Mouse (Mus musculus) stomach, embryonic 14.5 days (tissue): ENCODE measurements around the gene Timp3. TPM values are rescaled to one million over a fixed set of nuclear protein-coding genes. Genes with fewer than 3 reads are reported as not detected.

Experiments
- ATAC-seq: fragments of 200-750 bp; cut with Nextera tagmentation; 2 replicates; pipeline ENCODE4 v1.8.0; 2017; ENCODE audit warnings: low read depth, moderate TSS enrichment; ENCODE audit not compliant: insufficient number of reproducible peaks, insufficient read depth, low FRiP score
- H3K27ac ChIP-seq: fragments of 300-500 bp; sonication (generic); 2 replicates; pipeline ENCODE4 v1.5.1; 2014; ENCODE audit warnings: mild to moderate bottlenecking, low read length, moderate library complexity, mixed read lengths
- H3K27me3 ChIP-seq: fragments of 300-500 bp; sonication (generic); 2 replicates; pipeline ENCODE4 v1.6.1; 2014; ENCODE audit warnings: low read length, control low read depth, mixed read lengths; ENCODE audit not compliant: control insufficient read depth, insufficient read depth
- H3K36me3 ChIP-seq: fragments of 300-500 bp; sonication (generic); 2 replicates; pipeline ENCODE4 v1.6.1; 2014; ENCODE audit warnings: mild to moderate bottlenecking, control low read depth, low read length, moderate library complexity, mixed read lengths; ENCODE audit not compliant: control insufficient read depth, insufficient read depth
- H3K4me1 ChIP-seq: fragments of 300-500 bp; sonication (generic); 2 replicates; pipeline ENCODE4 v1.6.1; 2014; ENCODE audit warnings: low read length, control low read depth, mixed read lengths; ENCODE audit not compliant: control insufficient read depth, insufficient read depth
- H3K4me2 ChIP-seq: fragments of 300-500 bp; sonication (generic); replicated peaks from 2 replicates; pipeline ENCODE4 v1.6.1; 2014; ENCODE audit warnings: low read depth, low read length, control low read depth
- H3K4me3 ChIP-seq: fragments of 300-500 bp; sonication (generic); 2 replicates; pipeline ENCODE4 v1.5.1; 2014; ENCODE audit warnings: low read depth, low read length, control low read depth
- H3K9ac ChIP-seq: fragments of 300-500 bp; sonication (generic); replicated peaks from 2 replicates; pipeline ENCODE4 v1.6.1; 2014; ENCODE audit warnings: low read depth, mild to moderate bottlenecking, control low read depth, low read length, moderate library complexity, mixed read lengths
- H3K9me3 ChIP-seq: fragments of 300-500 bp; sonication (generic); 2 replicates; pipeline ENCODE4 v1.6.1; 2016; ENCODE audit warnings: low read depth, low read length, control low read depth; ENCODE audit not compliant: control insufficient read depth
- WGBS: fragments of 180-500 bp; shearing (Covaris S2); extraction: QIAGEN DNeasy Blood & Tissue Kit; methylation state at CpG from one replicate; pipeline ENCODE4 v1.1.7; 2014; 5-methylcytosine and 5-hydroxymethylcytosine counted together
- polyA plus RNA-seq: library from polyadenylated mRNA; unstranded; fragments of >200 nt; fragmentation: Nextera tagmentation; extraction: Ambion mirVana; gene quantifications from 2 replicates; pipeline ENCODE4 v1.2.1, GENCODE M21; 2014

Gene Timp3
- polyA plus RNA-seq, 1 experiment from 2014 or later, result 88.0 TPM

GRCm38 (mm10) chr10:86301117-86301490 lies 932 bp downstream of the Timp3 start:
- H3K9ac ChIP-seq, result peak overlapping the region; percentile 84
- H3K27me3 ChIP-seq, result no peaks in the 10 kb centered on the region
- H3K36me3 ChIP-seq, result peaks cover 4% of the 10 kb centered on the region
- ATAC-seq, result no peak
- no peaks in the 10 kb centered on the region for H3K9me3 ChIP-seq
- peak overlapping the region; percentile 86 for H3K4me2 ChIP-seq
- H3K27ac ChIP-seq, result peak overlapping the region; percentile 41
- WGBS, result 1% methylated on average over 10 of the region's 10 CpGs
- H3K4me1 ChIP-seq, result peaks cover 15% of the 10 kb centered on the region; the same call in 1 of the 2 replicates
- peak overlapping the region; percentile 71 for H3K4me3 ChIP-seq

DNA sequence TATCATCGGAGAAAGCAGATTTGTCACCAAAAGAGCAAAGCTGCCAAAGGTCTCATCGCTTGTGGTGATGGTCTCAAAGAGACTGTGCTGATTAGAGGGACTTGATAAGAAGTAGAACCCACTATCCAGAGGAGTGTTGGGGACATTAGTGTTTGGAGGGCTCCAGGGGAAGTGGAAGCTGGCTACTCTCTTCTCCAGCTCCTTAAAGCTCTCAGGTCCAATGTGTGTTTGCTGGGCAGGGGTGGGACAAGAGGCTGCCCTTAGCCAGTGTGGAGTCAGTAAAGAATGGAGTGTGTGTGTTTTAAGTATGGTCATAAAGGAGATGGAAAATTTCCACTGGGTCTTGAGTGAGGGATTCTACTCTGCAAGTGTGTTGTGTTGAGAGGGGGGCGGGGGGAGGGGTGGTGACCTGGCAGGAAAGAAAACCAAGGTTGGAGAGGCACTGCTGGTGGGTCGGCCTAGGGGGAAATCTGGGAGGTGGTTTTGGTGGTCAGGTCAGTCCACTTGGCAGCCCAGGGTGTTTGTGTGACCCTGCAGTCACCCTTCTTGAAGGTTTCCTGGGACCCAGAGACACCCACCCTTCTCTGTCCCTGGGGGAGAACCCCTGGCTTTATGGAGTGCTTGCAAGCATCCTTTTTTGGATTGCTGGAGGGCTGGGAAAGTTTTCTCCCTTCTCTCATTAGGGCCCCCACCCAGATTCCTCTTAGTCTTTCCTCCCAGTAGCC lies 1.6 kb downstream of the Timp3 start:
- no peaks in the 10 kb centered on the region for H3K27me3 ChIP-seq
- H3K9ac ChIP-seq, result peak overlapping the region; percentile 84; the same call in 1 of the 2 replicates
- H3K9me3 ChIP-seq, result no peaks in the 10 kb centered on the region
- peaks cover 15% of the 10 kb centered on the region; the same call in 1 of the 2 replicates for H3K4me1 ChIP-seq
- H3K4me2 ChIP-seq, result peak overlapping the region; percentile 86
- ATAC-seq, result no peak
- WGBS, result 26% methylated on average over 4 of the region's 4 CpGs
- H3K36me3 ChIP-seq, result peaks cover 7% of the 10 kb centered on the region
- peak overlapping the region; percentile 63 for H3K27ac ChIP-seq
- peak overlapping the region; percentile 71 for H3K4me3 ChIP-seq

DNA sequence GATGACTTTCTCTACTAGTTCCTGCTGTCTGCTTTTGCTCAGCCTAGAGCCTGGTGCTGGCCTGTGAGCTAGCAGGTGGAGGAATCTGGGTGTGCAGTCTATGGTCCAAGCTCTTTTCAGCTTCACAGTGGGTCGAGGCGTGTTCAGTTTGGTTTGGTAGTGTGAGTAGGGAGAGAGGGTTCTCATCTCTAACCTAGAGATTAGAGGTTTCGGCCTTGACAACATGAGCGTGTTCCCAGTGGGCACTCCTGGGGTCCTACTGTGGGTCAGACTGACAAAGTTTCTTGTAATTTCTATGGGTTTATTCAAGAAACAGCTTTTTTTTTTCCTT lies 2.1 kb downstream of the Timp3 start:
- peak overlapping the region; percentile 86 for H3K4me2 ChIP-seq
- H3K4me3 ChIP-seq, result peak overlapping the region; percentile 71
- peak overlapping the region; percentile 63; the same call in 1 of the 2 replicates for H3K27ac ChIP-seq
- 62% methylated on average over 4 of the region's 4 CpGs for WGBS
- no peaks in the 10 kb centered on the region for H3K9me3 ChIP-seq
- peaks cover 7% of the 10 kb centered on the region for H3K36me3 ChIP-seq
- peaks cover 15% of the 10 kb centered on the region; the same call in 1 of the 2 replicates for H3K4me1 ChIP-seq
- no peak for ATAC-seq
- peak overlapping the region; percentile 84; the same call in 1 of the 2 replicates for H3K9ac ChIP-seq
- no peaks in the 10 kb centered on the region for H3K27me3 ChIP-seq

DNA sequence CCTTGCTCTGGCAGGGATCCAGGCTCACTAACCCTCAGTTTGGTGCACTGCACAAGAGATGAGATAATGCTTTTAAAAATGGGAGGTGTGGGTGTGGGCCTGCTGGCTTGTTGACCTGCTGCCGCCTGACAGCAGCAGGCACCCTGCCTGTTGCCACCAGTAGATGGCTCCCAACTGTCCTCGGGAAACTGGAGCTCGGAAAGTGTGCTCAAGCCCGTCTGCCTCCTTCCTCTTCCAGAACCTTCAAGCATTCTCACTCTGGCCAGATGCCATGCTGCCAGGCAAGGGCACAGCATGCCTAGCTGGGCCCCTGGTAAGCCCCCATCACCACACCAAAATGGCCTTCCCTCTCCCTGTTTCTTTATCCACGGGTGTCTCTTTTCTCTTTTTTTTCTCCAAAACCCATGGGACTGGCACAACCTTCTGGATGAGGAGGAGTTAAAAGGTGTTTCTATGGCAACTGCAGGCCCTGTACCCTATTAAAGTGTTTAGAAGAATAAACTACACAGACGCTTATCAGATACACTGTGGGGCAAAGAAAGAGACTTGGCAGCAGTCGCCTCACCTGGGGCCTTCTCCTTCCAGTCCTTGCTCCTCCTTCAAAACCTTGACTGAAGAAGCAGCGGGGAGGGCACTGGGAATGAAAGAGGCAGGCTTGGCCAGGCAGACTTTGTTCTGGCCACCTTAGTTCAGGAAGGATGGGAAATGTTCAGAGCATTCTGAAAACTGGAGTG lies 2.8 kb downstream of the Timp3 start:
- Histone ChIP-seq H3K27me3 (no peaks in the 10 kb centered on the region), H3K4me1 (peaks cover 15% of the 10 kb centered on the region; the same call in 1 of the 2 replicates), H3K4me3 (peak overlapping the region; percentile 71), H3K27ac (no peak overlapping the region; the same call in 1 of the 2 replicates), H3K4me2 (peak overlapping the region; percentile 86), H3K36me3 (peaks cover 7% of the 10 kb centered on the region), H3K9me3 (no peaks in the 10 kb centered on the region), H3K9ac (no peak overlapping the region)
- WGBS, result 15% methylated on average over 8 of the region's 8 CpGs
- ATAC-seq, result no peak; the same call in 1 of the 2 replicates

DNA sequence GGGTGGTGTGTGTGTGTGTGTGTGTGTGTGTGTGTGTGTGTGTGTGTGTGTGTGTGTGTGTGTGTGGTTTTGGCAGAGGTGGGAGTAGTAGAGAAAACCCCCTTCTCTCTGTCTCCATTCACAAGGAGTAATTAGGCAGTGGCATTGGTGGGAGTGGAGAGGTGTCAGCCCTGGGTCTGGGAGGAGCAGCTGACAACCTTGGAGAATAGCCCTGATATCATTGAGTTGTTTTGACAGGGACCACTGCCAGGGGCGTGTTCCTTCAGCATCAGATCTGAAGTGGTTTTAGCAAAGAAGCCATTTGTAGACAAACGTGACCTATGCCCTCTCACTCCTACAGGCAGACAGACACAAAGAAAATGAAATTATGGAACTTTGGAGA lies 3.3 kb downstream of the Timp3 start:
- peaks cover 15% of the 10 kb centered on the region; the same call in 1 of the 2 replicates for H3K4me1 ChIP-seq
- no peak for ATAC-seq
- peak overlapping the region; percentile 86 for H3K4me2 ChIP-seq
- no peaks in the 10 kb centered on the region for H3K9me3 ChIP-seq
- H3K9ac ChIP-seq, result no peak overlapping the region
- peak overlapping the region; percentile 71; the same call in 1 of the 2 replicates for H3K4me3 ChIP-seq
- H3K27ac ChIP-seq, result no peak overlapping the region
- 64% methylated on average over 2 of the region's 2 CpGs for WGBS
- H3K27me3 ChIP-seq, result no peaks in the 10 kb centered on the region
- H3K36me3 ChIP-seq, result peaks cover 7% of the 10 kb centered on the region

DNA sequence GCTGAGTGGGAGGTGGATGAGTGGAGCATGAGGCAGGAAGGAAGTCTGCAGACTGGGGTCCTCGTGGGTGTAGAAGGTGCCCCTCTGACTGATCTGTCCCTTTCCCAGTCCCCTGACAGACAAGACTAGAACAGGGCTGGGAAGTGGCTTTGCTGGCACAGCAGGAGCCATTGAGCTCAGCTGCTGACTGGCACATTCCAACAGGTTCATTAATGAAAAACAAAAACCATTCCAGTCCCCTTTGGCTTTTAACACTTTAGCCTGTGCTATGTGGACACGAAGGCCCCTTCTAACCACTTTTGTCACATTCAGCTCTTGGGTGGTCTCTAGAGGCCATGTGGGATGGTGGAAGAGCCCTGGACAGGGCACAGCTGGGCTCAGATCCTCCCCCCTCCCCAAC lies 4.4 kb downstream of the Timp3 start:
- Histone ChIP-seq H3K9ac (no peak overlapping the region), H3K4me3 (no peak overlapping the region), H3K9me3 (no peaks in the 10 kb centered on the region), H3K27me3 (no peaks in the 10 kb centered on the region), H3K4me2 (no peak overlapping the region), H3K36me3 (peaks cover 7% of the 10 kb centered on the region), H3K4me1 (peaks cover 15% of the 10 kb centered on the region; the same call in 1 of the 2 replicates), H3K27ac (no peak overlapping the region)
- 11% methylated on average over 2 of the region's 2 CpGs for WGBS
- ATAC-seq, result no peak

DNA sequence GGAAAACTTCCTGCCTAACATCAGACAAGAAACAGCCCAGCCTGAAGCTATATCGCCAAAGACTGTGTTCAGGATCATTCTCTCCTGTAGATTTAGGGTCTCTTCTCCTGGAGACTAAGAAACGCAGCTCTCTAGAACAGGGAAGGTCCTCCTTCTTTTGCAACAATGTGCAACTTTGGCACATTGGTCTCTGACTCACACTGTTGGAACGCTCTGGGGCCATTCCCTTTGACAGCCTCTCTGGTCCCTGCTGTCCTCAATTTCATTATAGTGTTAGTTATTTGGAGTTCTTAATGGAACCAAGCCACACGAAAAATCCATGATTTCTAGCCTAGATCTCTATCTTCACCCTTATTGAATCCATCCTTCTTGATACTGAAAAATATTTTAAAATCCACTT lies 7.1 kb downstream of the Timp3 start:
- WGBS, result 88% methylated on average over 4 of the region's 4 CpGs
- no peak overlapping the region for H3K4me2 ChIP-seq
- H3K9me3 ChIP-seq, result no peaks in the 10 kb centered on the region
- peaks cover 7% of the 10 kb centered on the region for H3K36me3 ChIP-seq
- H3K27me3 ChIP-seq, result no peaks in the 10 kb centered on the region
- H3K4me1 ChIP-seq, result peaks cover 12% of the 10 kb centered on the region; the same call in 1 of the 2 replicates
- H3K9ac ChIP-seq, result no peak overlapping the region
- no peak overlapping the region for H3K4me3 ChIP-seq
- no peak overlapping the region for H3K27ac ChIP-seq
- ATAC-seq, result no peak

- Histone ChIP-seq H3K9ac (no peak overlapping the region), H3K27me3 (no peaks in the 10 kb centered on the region), H3K4me1 (no peaks in the 10 kb centered on the region), H3K27ac (no peak overlapping the region), H3K36me3 (peaks cover 7% of the 10 kb centered on the region), H3K4me3 (no peak overlapping the region), H3K9me3 (no peaks in the 10 kb centered on the region), H3K4me2 (no peak overlapping the region)
- no peak for ATAC-seq
- 54% methylated on average over 6 of the region's 6 CpGs for WGBS
Observed at GRCm38 (mm10) chr10:86310527-86310926, 10.4 kb downstream of the Timp3 start.
